Mouse (Mus musculus): Measurements from ENCODE around the gene Coro1c.

DNA sequence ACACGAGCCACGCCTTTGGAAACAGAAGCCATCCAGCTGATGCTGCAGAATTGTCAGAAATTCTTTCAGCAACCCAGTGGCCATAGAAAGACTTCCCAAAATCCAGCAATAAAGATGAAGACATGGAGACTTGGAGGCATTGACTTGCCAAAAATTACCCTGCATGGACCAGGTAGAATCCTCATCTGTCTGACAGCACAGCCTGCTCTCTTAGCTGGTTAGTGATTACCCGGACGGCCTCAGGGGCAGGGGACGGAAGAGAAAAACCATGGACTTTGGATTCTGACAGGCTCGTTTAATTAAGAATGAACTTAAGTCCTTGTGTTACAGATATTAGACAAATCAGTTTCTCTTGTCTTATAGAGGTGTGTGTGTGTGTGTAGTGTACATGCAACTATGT, 2.1 kb upstream of the Coro1c start:
- no peak for TF ChIP-seq CTCF (IDR thresholded peaks at IDR 0.05; ENCODE audit: low read depth)
- TF ChIP-seq EP300 (optimal IDR thresholded peaks at IDR 0.05): no peak

All from stomach, postnatal 0 days (tissue).